Mouse (Mus musculus) forebrain, embryonic 12.5 days (tissue): ENCODE results near the gene Pigh. TPM values are rescaled to one million over a fixed set of nuclear protein-coding genes. Genes with fewer than 3 reads are reported as not detected.

ENCODE experiments used
- ATAC-seq: fragments of 200-750 bp; cut with Nextera tagmentation; 2 replicates; pipeline ENCODE4 v1.8.0; 2017; ENCODE audit warnings: moderate TSS enrichment; ENCODE audit not compliant: low FRiP score
- H3K27ac ChIP-seq: fragments of 300-500 bp; sonication (generic); 2 replicates; pipeline ENCODE4 v1.5.1; 2016; ENCODE audit warnings: mild to moderate bottlenecking
- H3K27me3 ChIP-seq: fragments of 300-500 bp; sonication (generic); 2 replicates; pipeline ENCODE4 v1.6.1; 2016; ENCODE audit warnings: mild to moderate bottlenecking
- H3K36me3 ChIP-seq: fragments of 300-500 bp; sonication (generic); replicated peaks from 2 replicates; pipeline ENCODE4 v1.6.1; 2016; ENCODE audit warnings: mild to moderate bottlenecking
- H3K4me1 ChIP-seq: fragments of 300-500 bp; sonication (generic); 2 replicates; pipeline ENCODE4 v1.6.1; 2016
- H3K4me2 ChIP-seq: fragments of 300-500 bp; sonication (generic); 2 replicates; pipeline ENCODE4 v1.6.1; 2016; ENCODE audit warnings: mild to moderate bottlenecking, moderate library complexity
- H3K4me3 ChIP-seq: fragments of 300-500 bp; sonication (generic); replicated peaks from 2 replicates; pipeline ENCODE4 v1.5.1; 2016; ENCODE audit warnings: mild to moderate bottlenecking
- H3K9ac ChIP-seq: fragments of 300-500 bp; sonication (generic); 2 replicates; pipeline ENCODE4 v1.6.1; 2016; ENCODE audit warnings: mild to moderate bottlenecking
- H3K9me3 ChIP-seq: fragments of 300-500 bp; sonication (generic); 2 replicates; pipeline ENCODE4 v1.6.1; 2016
- WGBS: fragments of 180-500 bp; shearing (Covaris S2); methylation state at CpG from one replicate; pipeline ENCODE4 v1.1.7; 2016; 5-methylcytosine and 5-hydroxymethylcytosine counted together
- polyA plus RNA-seq: library from polyadenylated mRNA; unstranded; fragments of >200 nt; fragmentation: Nextera tagmentation; extraction: Ambion mirVana; gene quantifications from 2 replicates; pipeline ENCODE4 v1.2.1, GENCODE M21; 2016

The Pigh gene
- polyA plus RNA-seq, 1 experiment from 2014 or later: 29.9 TPM

GRCm38 (mm10) chr12:79103773-79104172, 14.3 kb upstream of the Pigh start:
- Histone ChIP-seq H3K9ac (no peak overlapping the region), H3K4me1 (no peaks in the 10 kb centered on the region), H3K9me3 (no peaks in the 10 kb centered on the region), H3K27ac (no peak overlapping the region), H3K27me3 (no peaks in the 10 kb centered on the region), H3K4me3 (no peak overlapping the region), H3K36me3 (no peaks in the 10 kb centered on the region), H3K4me2 (no peak overlapping the region)
- WGBS: 96% methylated on average over 3 of the region's 3 CpGs
- ATAC-seq: no peak

GRCm38 (mm10) chr12:79097106-79097752, 7.8 kb upstream of the Pigh start:
- Histone ChIP-seq H3K4me3 (no peak overlapping the region), H3K9me3 (no peaks in the 10 kb centered on the region), H3K36me3 (no peaks in the 10 kb centered on the region), H3K4me2 (no peak overlapping the region), H3K9ac (no peak overlapping the region), H3K4me1 (no peaks in the 10 kb centered on the region), H3K27me3 (no peaks in the 10 kb centered on the region), H3K27ac (no peak overlapping the region)
- 72% methylated on average over 3 of the region's 3 CpGs for WGBS
- ATAC-seq: no peak

GRCm38 (mm10) chr12:79092569-79092968, 3.1 kb upstream of the Pigh start:
- no peak for ATAC-seq
- H3K36me3 ChIP-seq: no peaks in the 10 kb centered on the region
- H3K4me3 ChIP-seq: no peak overlapping the region
- H3K27ac ChIP-seq: no peak overlapping the region
- peaks cover 9% of the 10 kb centered on the region for H3K4me1 ChIP-seq
- H3K4me2 ChIP-seq: no peak overlapping the region
- no peak overlapping the region for H3K9ac ChIP-seq
- H3K27me3 ChIP-seq: no peaks in the 10 kb centered on the region
- 53% methylated on average over 4 of the region's 4 CpGs for WGBS
- no peaks in the 10 kb centered on the region for H3K9me3 ChIP-seq

GRCm38 (mm10) chr12:79073362-79073761, 16.1 kb downstream of the Pigh start:
- 93% methylated on average over 6 of the region's 6 CpGs for WGBS
- H3K36me3 ChIP-seq: peaks cover 86% of the 10 kb centered on the region
- H3K9ac ChIP-seq: no peak overlapping the region
- ATAC-seq: no peak
- no peak overlapping the region for H3K4me2 ChIP-seq
- H3K4me1 ChIP-seq: no peaks in the 10 kb centered on the region
- no peaks in the 10 kb centered on the region for H3K9me3 ChIP-seq
- H3K27ac ChIP-seq: no peak overlapping the region
- no peak overlapping the region for H3K4me3 ChIP-seq
- no peaks in the 10 kb centered on the region for H3K27me3 ChIP-seq

GRCm38 (mm10) chr12:79072576-79072975, 16.9 kb downstream of the Pigh start:
- Histone ChIP-seq H3K4me1 (no peaks in the 10 kb centered on the region), H3K9ac (no peak overlapping the region), H3K9me3 (no peaks in the 10 kb centered on the region), H3K27ac (no peak overlapping the region), H3K4me3 (no peak overlapping the region), H3K4me2 (no peak overlapping the region), H3K36me3 (peaks cover 85% of the 10 kb centered on the region), H3K27me3 (no peaks in the 10 kb centered on the region)
- no peak for ATAC-seq
- 88% methylated on average over 6 of the region's 6 CpGs for WGBS

GRCm38 (mm10) chr12:79070736-79071333, 18.6 kb downstream of the Pigh start:
- Histone ChIP-seq H3K9ac (no peak overlapping the region), H3K4me3 (no peak overlapping the region), H3K27ac (no peak overlapping the region), H3K27me3 (no peaks in the 10 kb centered on the region), H3K4me2 (no peak overlapping the region), H3K36me3 (peaks cover 76% of the 10 kb centered on the region), H3K4me1 (no peaks in the 10 kb centered on the region), H3K9me3 (no peaks in the 10 kb centered on the region)
- WGBS: 87% methylated on average over 9 of the region's 9 CpGs
- ATAC-seq: no peak

- Histone ChIP-seq H3K27ac (no peak overlapping the region), H3K4me1 (no peaks in the 10 kb centered on the region), H3K36me3 (peaks cover 69% of the 10 kb centered on the region), H3K27me3 (no peaks in the 10 kb centered on the region), H3K9ac (no peak overlapping the region), H3K9me3 (no peaks in the 10 kb centered on the region), H3K4me2 (no peak overlapping the region), H3K4me3 (no peak overlapping the region)
- WGBS: 86% methylated on average over 6 of the region's 6 CpGs
- no peak for ATAC-seq
Measured at GRCm38 (mm10) chr12:79069916-79070315, 19.5 kb downstream of the Pigh start.

- WGBS: 88% methylated on average over 6 of the region's 6 CpGs
- H3K4me1 ChIP-seq: no peaks in the 10 kb centered on the region
- H3K4me2 ChIP-seq: no peak overlapping the region
- H3K27me3 ChIP-seq: no peaks in the 10 kb centered on the region
- H3K4me3 ChIP-seq: no peak overlapping the region
- no peak for ATAC-seq
- no peaks in the 10 kb centered on the region for H3K9me3 ChIP-seq
- H3K27ac ChIP-seq: no peak overlapping the region
- peaks cover 68% of the 10 kb centered on the region for H3K36me3 ChIP-seq
- H3K9ac ChIP-seq: no peak overlapping the region
Measured at GRCm38 (mm10) chr12:79069187-79069608, 20.3 kb downstream of the Pigh start.

- Histone ChIP-seq H3K9ac (no peak overlapping the region), H3K27me3 (no peaks in the 10 kb centered on the region), H3K4me2 (no peak overlapping the region), H3K4me3 (no peak overlapping the region), H3K36me3 (peaks cover 67% of the 10 kb centered on the region), H3K27ac (no peak overlapping the region), H3K4me1 (no peaks in the 10 kb centered on the region), H3K9me3 (no peaks in the 10 kb centered on the region)
- WGBS: 91% methylated on average over 11 of the region's 11 CpGs
- no peak for ATAC-seq
Measured at GRCm38 (mm10) chr12:79068306-79068705, 21.1 kb downstream of the Pigh start.

GRCm38 (mm10) chr12:79067526-79067925, 21.9 kb downstream of the Pigh start:
- Histone ChIP-seq H3K9me3 (no peaks in the 10 kb centered on the region), H3K9ac (no peak overlapping the region), H3K4me2 (no peak overlapping the region), H3K36me3 (peaks cover 59% of the 10 kb centered on the region), H3K4me1 (no peaks in the 10 kb centered on the region), H3K27me3 (no peaks in the 10 kb centered on the region), H3K27ac (no peak overlapping the region), H3K4me3 (no peak overlapping the region)
- ATAC-seq: no peak
- WGBS: 91% methylated on average over 5 of the region's 5 CpGs

- Histone ChIP-seq H3K4me1 (no peaks in the 10 kb centered on the region), H3K27ac (no peak overlapping the region), H3K27me3 (no peaks in the 10 kb centered on the region), H3K9ac (no peak overlapping the region), H3K4me2 (no peak overlapping the region), H3K9me3 (no peaks in the 10 kb centered on the region), H3K4me3 (no peak overlapping the region), H3K36me3 (peaks cover 59% of the 10 kb centered on the region)
- ATAC-seq: no peak
- WGBS: 86% methylated on average over 9 of the region's 9 CpGs
Measured at GRCm38 (mm10) chr12:79066431-79066830, 23.0 kb downstream of the Pigh start.

- no peaks in the 10 kb centered on the region for H3K27me3 ChIP-seq
- no peak for ATAC-seq
- no peak overlapping the region for H3K4me3 ChIP-seq
- H3K36me3 ChIP-seq: peaks cover 47% of the 10 kb centered on the region
- no peak overlapping the region for H3K27ac ChIP-seq
- H3K9ac ChIP-seq: no peak overlapping the region
- WGBS: 90% methylated on average over 13 of the region's 13 CpGs
- H3K4me1 ChIP-seq: no peaks in the 10 kb centered on the region
- H3K9me3 ChIP-seq: no peaks in the 10 kb centered on the region
- H3K4me2 ChIP-seq: no peak overlapping the region
Measured at GRCm38 (mm10) chr12:79064451-79064850, 25.0 kb downstream of the Pigh start.
